Mouse (Mus musculus) right cerebral cortex, adult 2 months (tissue): Measurements from ENCODE around the gene Ppil4.
"Not testable (repeated sequence)": the region's sequence is repeated elsewhere in the genome, so short reads cannot be mapped to it uniquely, and the experiment has no call there.

Experiments used
- DNase-seq, 2 experiments: peaks; one replicate each; pipeline ENCODE4 v3.0.0; 2021 to 2022; ENCODE audit warnings: low spot score in 2 of 2

The Ppil4 gene

GRCm38 (mm10) chr10:7792751-7793385 lies at the start of gene Ppil4, which contains the start of gene Ginm1:
Ppil4 (plus strand) TSS chr10:7792891.
Ginm1 (minus strand) TSS chr10:7792824.
- peak; percentile 90 to 93 for DNase-seq

- not testable (repeated sequence) for DNase-seq
Measured at GRCm38 (mm10) chr10:7745528-7745927, 47.2 kb upstream of the Ppil4 start.

- DNase-seq = no peak
Measured at GRCm38 (mm10) chr10:7748752-7749151, 43.9 kb upstream of the Ppil4 start.

GRCm38 (mm10) chr10:7757544-7757943 lies 35.1 kb upstream of the Ppil4 start:
- no peak for DNase-seq

GRCm38 (mm10) chr10:7772346-7772745 lies 20.3 kb upstream of the Ppil4 start:
- DNase-seq = no peak

- DNase-seq = no peak
Measured at GRCm38 (mm10) chr10:7772769-7773168, 19.9 kb upstream of the Ppil4 start.

- DNase-seq = no peak
Measured at GRCm38 (mm10) chr10:7775421-7775820, 17.3 kb upstream of the Ppil4 start.

GRCm38 (mm10) chr10:7778361-7778760 lies 14.3 kb upstream of the Ppil4 start:
- DNase-seq = no peak

- no peak for DNase-seq
Measured at GRCm38 (mm10) chr10:7779751-7780237, 12.9 kb upstream of the Ppil4 start.

- DNase-seq = peak; percentile 73 to 74
Measured at GRCm38 (mm10) chr10:7780238-7781176, 12.2 kb upstream of the Ppil4 start.

- DNase-seq = no peak
Measured at GRCm38 (mm10) chr10:7781214-7781613, 11.5 kb upstream of the Ppil4 start.

- DNase-seq = no peak
Measured at GRCm38 (mm10) chr10:7787319-7787718, 5.4 kb upstream of the Ppil4 start.

- DNase-seq = no peak
Measured at GRCm38 (mm10) chr10:7792254-7792750, 389 bp upstream of the Ppil4 start.

- DNase-seq = no peak
Measured at GRCm38 (mm10) chr10:7801258-7801657, 8.6 kb downstream of the Ppil4 start.

- no peak for DNase-seq
Measured at GRCm38 (mm10) chr10:7802519-7803140, 9.9 kb downstream of the Ppil4 start.

- peak; percentile 71 for DNase-seq
Measured at GRCm38 (mm10) chr10:7809937-7810336, 17.2 kb downstream of the Ppil4 start.

- DNase-seq = no peak
Measured at GRCm38 (mm10) chr10:7816476-7816875, 23.8 kb downstream of the Ppil4 start.

GRCm38 (mm10) chr10:7818676-7819075 lies 26.0 kb downstream of the Ppil4 start:
- DNase-seq = no peak

- no peak for DNase-seq
Measured at GRCm38 (mm10) chr10:7819156-7819555, 26.5 kb downstream of the Ppil4 start.

GRCm38 (mm10) chr10:7819603-7820002 lies 26.9 kb downstream of the Ppil4 start:
- no peak for DNase-seq

- no peak for DNase-seq
Measured at GRCm38 (mm10) chr10:7820171-7820570, 27.5 kb downstream of the Ppil4 start.

- DNase-seq = no peak
Measured at GRCm38 (mm10) chr10:7821981-7822380, 29.3 kb downstream of the Ppil4 start.
